Mouse (Mus musculus) testis, adult 2 months (tissue): ENCODE measurements around the gene Tmem189.

Source experiments
- CTCF ChIP-seq: fragments of 200-500 bp; IDR thresholded peaks from 2 replicates; pipeline ENCODE4 v1.5.1; 2012; ENCODE audit warnings: low read depth, mild to moderate bottlenecking, inconsistent platforms, low read length, moderate library complexity; ENCODE audit not compliant: control insufficient read depth, insufficient read depth, insufficient replicate concordance
- POLR2A ChIP-seq: fragments of 200-500 bp; IDR thresholded peaks from 2 replicates; pipeline ENCODE4 v1.6.1; 2012; ENCODE audit warnings: low read depth, mild to moderate bottlenecking, inconsistent platforms, low read length, moderate library complexity; ENCODE audit not compliant: control insufficient read depth

DNA sequence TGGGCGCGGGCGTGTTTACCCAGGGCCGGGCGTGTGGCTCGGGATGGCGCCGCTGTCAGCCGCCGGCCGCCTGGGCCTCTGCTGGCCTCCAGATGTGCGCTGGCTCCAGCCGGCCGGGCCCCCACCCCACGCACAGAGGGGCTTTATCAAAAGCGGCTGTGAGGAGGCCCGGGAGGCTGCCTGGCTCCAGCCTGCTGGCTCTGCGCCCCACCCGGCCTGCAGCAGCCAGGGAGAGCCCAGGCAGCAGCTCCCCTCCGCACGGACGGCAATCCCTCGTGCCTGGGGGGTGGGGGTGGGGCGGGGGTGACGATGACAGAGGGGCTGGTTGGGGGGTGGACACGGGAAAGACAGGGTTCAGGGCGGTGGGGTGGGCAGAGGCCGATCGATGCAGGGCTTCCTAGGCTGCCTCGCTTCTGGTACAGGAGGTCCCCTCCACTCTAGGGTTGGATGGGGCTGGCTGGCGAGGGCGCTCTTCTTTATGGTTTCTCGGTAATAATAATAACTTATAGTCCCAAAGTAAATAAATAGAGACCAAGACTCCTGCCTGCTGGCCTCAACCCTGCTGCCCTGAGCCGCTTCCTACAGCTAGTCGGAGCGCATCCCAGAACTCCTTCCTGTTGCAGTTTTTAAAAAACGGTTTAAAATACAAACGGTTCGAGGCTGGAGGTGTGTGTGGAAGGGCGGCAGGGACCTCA lies 92.0 kb downstream of the Tmem189 start:
- no peak for TF ChIP-seq CTCF
- no peak for TF ChIP-seq POLR2A
